Mouse (Mus musculus): ENCODE data around the gene Dnph1. TPM values are rescaled to one million over a fixed set of nuclear protein-coding genes. Genes with fewer than 3 reads are reported as not detected.

The Dnph1 gene
- polyA plus RNA-seq, 1 experiment from 2014 or later, result 24.7 TPM

DNA sequence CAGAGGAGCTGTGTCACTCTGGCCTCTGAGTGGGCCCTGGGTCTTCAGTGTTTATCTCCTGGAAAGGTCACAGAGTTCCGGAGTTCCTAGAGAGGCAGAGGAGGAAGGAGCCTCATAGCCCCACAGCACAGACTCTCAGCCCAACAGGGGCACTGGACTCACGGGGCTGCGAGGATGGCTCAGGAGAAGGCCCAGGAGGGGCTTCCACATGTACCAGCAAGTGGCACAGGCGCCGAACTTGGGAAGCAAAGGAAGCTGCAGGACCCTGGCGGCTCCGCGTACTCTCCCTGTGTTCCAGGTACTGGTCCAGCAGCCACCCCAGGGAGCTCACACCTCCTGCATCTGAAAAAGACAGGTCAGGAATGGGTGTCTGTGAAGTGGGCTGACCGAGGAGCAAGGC lies 24.7 kb downstream of the Dnph1 start:
- no peak for DNase-seq (ENCODE audit: low spot score)
- Histone ChIP-seq H3K36me3 (ENCODE audit: control insufficient read depth, insufficient read depth, low read length) (no peaks in the 10 kb centered on the region), H3K4me1 (replicated peaks; ENCODE audit: control insufficient read depth, insufficient read depth) (no peaks in the 10 kb centered on the region), H3K27me3 (ENCODE audit: control insufficient read depth, insufficient read depth, low read length) (no peaks in the 10 kb centered on the region), H3K9me3 (ENCODE audit: control insufficient read depth, low read length) (no peaks in the 10 kb centered on the region), H3K27ac (replicated peaks) (no peak overlapping the region), H3K9ac (ENCODE audit: low read length) (peak overlapping the region; percentile 35; the same call in 1 of the 2 replicates), H3K4me2 (replicated peaks; ENCODE audit: low read depth) (peak overlapping the region; percentile 31), H3K4me3 (ENCODE audit: low read depth, low read length) (no peak overlapping the region)
- TF ChIP-seq CTCF (IDR thresholded peaks at IDR 0.05; ENCODE audit: low read depth) (no peak), EP300 (optimal IDR thresholded peaks at IDR 0.05) (no peak)
- no peak for ATAC-seq (ENCODE audit: low FRiP score, low TSS enrichment)
- 77% methylated on average over 9 of the region's 9 CpGs for WGBS

- ATAC-seq (ENCODE audit: low FRiP score, low TSS enrichment) (no peak), DNase-seq (ENCODE audit: low spot score) (no peak)
- H3K27me3 ChIP-seq (ENCODE audit: control insufficient read depth, insufficient read depth, low read length), result no peaks in the 10 kb centered on the region
- H3K4me2 ChIP-seq (replicated peaks; ENCODE audit: low read depth), result no peak overlapping the region
- H3K9ac ChIP-seq (ENCODE audit: low read length), result no peak overlapping the region
- no peak overlapping the region for H3K27ac ChIP-seq (replicated peaks)
- no peak overlapping the region for H3K4me3 ChIP-seq (ENCODE audit: low read depth, low read length)
- H3K36me3 ChIP-seq (ENCODE audit: control insufficient read depth, insufficient read depth, low read length), result no peaks in the 10 kb centered on the region
- TF ChIP-seq EP300 (optimal IDR thresholded peaks at IDR 0.05) (no peak), CTCF (IDR thresholded peaks at IDR 0.05; ENCODE audit: low read depth) (peak; percentile 59)
- no peaks in the 10 kb centered on the region for H3K4me1 ChIP-seq (replicated peaks; ENCODE audit: control insufficient read depth, insufficient read depth)
- no peaks in the 10 kb centered on the region for H3K9me3 ChIP-seq (ENCODE audit: control insufficient read depth, low read length)
- WGBS, result 39% methylated on average over 24 of the region's 24 CpGs
These were observed 25.6 kb downstream of the Dnph1 start for GRCm38 (mm10) chr17:46521963-46522668.

GRCm38 (mm10) chr17:46525065-46525464 lies 28.6 kb downstream of the Dnph1 start:
- H3K9ac ChIP-seq (ENCODE audit: low read length), result no peak overlapping the region
- no peaks in the 10 kb centered on the region for H3K4me1 ChIP-seq (replicated peaks; ENCODE audit: control insufficient read depth, insufficient read depth)
- WGBS, result 71% methylated on average over 10 of the region's 10 CpGs
- H3K36me3 ChIP-seq (ENCODE audit: control insufficient read depth, insufficient read depth, low read length), result no peaks in the 10 kb centered on the region
- no peaks in the 10 kb centered on the region for H3K9me3 ChIP-seq (ENCODE audit: control insufficient read depth, low read length)
- no peak overlapping the region for H3K4me3 ChIP-seq (ENCODE audit: low read depth, low read length)
- no peaks in the 10 kb centered on the region for H3K27me3 ChIP-seq (ENCODE audit: control insufficient read depth, insufficient read depth, low read length)
- DNase-seq (ENCODE audit: low spot score), result no peak
- TF ChIP-seq EP300 (optimal IDR thresholded peaks at IDR 0.05), result no peak
- no peak for TF ChIP-seq CTCF (IDR thresholded peaks at IDR 0.05; ENCODE audit: low read depth)
- no peak for ATAC-seq (ENCODE audit: low FRiP score, low TSS enrichment)
- H3K4me2 ChIP-seq (replicated peaks; ENCODE audit: low read depth), result no peak overlapping the region
- H3K27ac ChIP-seq (replicated peaks), result no peak overlapping the region

- no peak overlapping the region for H3K4me2 ChIP-seq (replicated peaks; ENCODE audit: low read depth)
- no peaks in the 10 kb centered on the region for H3K9me3 ChIP-seq (ENCODE audit: control insufficient read depth, low read length)
- H3K4me1 ChIP-seq (replicated peaks; ENCODE audit: control insufficient read depth, insufficient read depth), result no peaks in the 10 kb centered on the region
- H3K9ac ChIP-seq (ENCODE audit: low read length), result no peak overlapping the region
- H3K36me3 ChIP-seq (ENCODE audit: control insufficient read depth, insufficient read depth, low read length), result no peaks in the 10 kb centered on the region
- no peak overlapping the region for H3K27ac ChIP-seq (replicated peaks)
- H3K4me3 ChIP-seq (ENCODE audit: low read depth, low read length), result no peak overlapping the region
- 38% methylated on average over 12 of the region's 12 CpGs for WGBS
- peak; percentile 70 for ATAC-seq (ENCODE audit: low FRiP score, low TSS enrichment)
- H3K27me3 ChIP-seq (ENCODE audit: control insufficient read depth, insufficient read depth, low read length), result no peaks in the 10 kb centered on the region
- TF ChIP-seq EP300 (optimal IDR thresholded peaks at IDR 0.05) (no peak), CTCF (IDR thresholded peaks at IDR 0.05; ENCODE audit: low read depth) (peak; percentile 97)
- DNase-seq (ENCODE audit: low spot score), result peak; percentile 85
These were observed 29.2 kb downstream of the Dnph1 start for GRCm38 (mm10) chr17:46525579-46526307.

DNA sequence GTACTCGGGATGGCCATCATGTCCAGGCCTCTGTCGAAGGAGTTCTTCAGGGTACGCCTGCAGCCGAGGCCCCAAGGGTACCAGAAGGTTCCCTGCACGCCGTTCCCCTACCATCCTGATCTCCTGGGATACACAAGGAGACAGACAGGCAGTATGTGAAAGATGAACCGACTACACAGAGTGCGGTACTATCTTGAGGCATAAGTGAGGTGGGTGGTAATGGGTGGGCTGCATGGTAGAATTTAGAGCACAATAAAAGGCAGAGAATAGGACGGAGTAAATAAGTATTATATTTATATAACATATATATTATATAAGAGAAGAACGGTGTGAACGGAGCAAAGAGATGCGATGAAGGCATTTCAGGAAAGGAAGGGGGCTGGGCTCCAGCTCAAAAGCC lies 47.1 kb downstream of the Dnph1 start:
- DNase-seq (ENCODE audit: low spot score), result no peak
- H3K4me1 ChIP-seq (replicated peaks; ENCODE audit: control insufficient read depth, insufficient read depth), result no peaks in the 10 kb centered on the region
- no peak for ATAC-seq (ENCODE audit: low FRiP score, low TSS enrichment)
- H3K27ac ChIP-seq (replicated peaks), result no peak overlapping the region
- no peak overlapping the region for H3K4me2 ChIP-seq (replicated peaks; ENCODE audit: low read depth)
- 87% methylated on average over 12 of the region's 12 CpGs for WGBS
- no peak overlapping the region for H3K4me3 ChIP-seq (ENCODE audit: low read depth, low read length)
- H3K36me3 ChIP-seq (ENCODE audit: control insufficient read depth, insufficient read depth, low read length), result peaks cover 5% of the 10 kb centered on the region
- no peak for TF ChIP-seq CTCF (IDR thresholded peaks at IDR 0.05; ENCODE audit: low read depth)
- TF ChIP-seq EP300 (optimal IDR thresholded peaks at IDR 0.05), result no peak
- no peaks in the 10 kb centered on the region for H3K9me3 ChIP-seq (ENCODE audit: control insufficient read depth, low read length)
- H3K27me3 ChIP-seq (ENCODE audit: control insufficient read depth, insufficient read depth, low read length), result no peaks in the 10 kb centered on the region
- no peak overlapping the region for H3K9ac ChIP-seq (ENCODE audit: low read length)
